Mouse (Mus musculus): Measurements from ENCODE around the gene Slc2a9.

GRCm38 (mm10) chr5:38440252-38441005 is 62.5 kb downstream of the Slc2a9 start:
- TF ChIP-seq GATA1 (IDR thresholded peaks at IDR 0.05; ENCODE audit: borderline replicate concordance, low read length): no peak
- TF ChIP-seq FLI1 (IDR thresholded peaks at IDR 0.05; ENCODE audit: low read length): no peak

Data from megakaryocyte, embryonic 14.5 days (primary cell).